Mouse (Mus musculus) neutrophil, adult 65 days (primary cell): Measurements from ENCODE around the gene Atf5. TPM values are rescaled to one million over a fixed set of nuclear protein-coding genes. Genes with fewer than 3 reads are reported as not detected.

Source experiments
- total RNA-seq: library from RNA; stranded (reverse); gene quantifications from 2 replicates; pipeline ENCODE4 v1.2.4, GENCODE M21; 2023

Gene Atf5
- total RNA-seq = 5.5 and 6.4 TPM in 2 replicates

GRCm38 (mm10) chr7:44816470-44817021 lies at the start of gene Atf5:
Atf5 (minus strand) TSS chr7:44816658.

GRCm38 (mm10) chr7:44857042-44857552 lies 40.6 kb upstream of the Atf5 start, which contains the start of gene Pnkp:
Pnkp (plus strand) TSS chr7:44857139.

GRCm38 (mm10) chr7:44848561-44849415 lies 32.3 kb upstream of the Atf5 start, which contains the start of the genes Akt1s1 and Tbc1d17:
Akt1s1 (plus strand) TSS chr7:44848991.
Tbc1d17 (minus strand) TSS chr7:44849079.

DNA sequence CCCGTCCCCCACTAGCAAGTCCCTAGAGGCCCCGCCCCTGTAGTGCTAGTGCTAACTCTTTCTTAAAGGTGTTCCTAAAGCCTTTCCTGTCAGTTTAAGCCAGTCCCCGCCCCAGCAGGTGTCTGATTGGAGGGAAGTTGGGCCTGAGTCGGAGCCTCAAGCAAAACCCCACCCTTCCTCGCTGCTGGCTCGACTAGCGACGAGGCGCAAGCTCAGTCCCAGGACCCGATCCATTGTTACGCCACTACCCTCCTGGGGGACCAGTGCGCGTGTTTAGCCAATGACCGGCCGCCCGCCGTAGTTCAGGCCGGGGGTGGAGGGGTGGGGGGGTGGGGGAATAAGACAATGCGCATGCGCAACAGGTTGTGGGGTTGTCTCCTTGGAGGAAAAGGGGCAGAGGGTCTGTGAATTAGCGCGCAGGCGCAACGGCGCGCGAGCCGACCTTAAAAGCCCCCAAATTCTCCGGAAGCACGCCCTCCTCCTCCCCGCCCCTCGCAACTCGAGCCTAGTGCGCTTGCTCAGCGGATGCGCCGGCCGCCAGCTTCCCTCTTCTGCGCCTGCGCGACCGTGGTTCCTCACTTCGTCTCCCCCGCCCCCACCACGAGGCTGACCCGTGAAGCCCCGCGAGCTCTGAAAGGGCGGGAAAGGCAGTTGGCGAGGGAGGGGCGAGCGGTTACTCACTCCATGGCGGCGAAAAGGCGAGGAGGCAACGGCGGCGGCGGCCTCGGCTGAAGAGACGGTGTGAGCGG lies 563 bp downstream of the Atf5 start, which contains the start of the genes Nup62 and Il4i1:
Nup62 (plus strand) TSS at position 368 of the 749 bp plus-strand sequence.
Il4i1 (plus strand) TSS at position 667 of the 749 bp plus-strand sequence.

Other genes with a start within 250 kb of the Atf5 start
- gene Napsa, start 244.3 kb downstream of the Atf5 start, total RNA-seq = 124 and 134 TPM in 2 replicates
- 0.73 and 1.1 TPM in 2 replicates for gene Kcnc3, start 226.0 kb downstream of the Atf5 start, total RNA-seq
- not detected in 2 replicates for gene Myh14, start 145.8 kb downstream of the Atf5 start, total RNA-seq
- gene Izumo2, start 107.9 kb downstream of the Atf5 start, total RNA-seq = not detected in 2 replicates
- gene Vrk3, start 68.2 kb downstream of the Atf5 start, total RNA-seq = 43.2 and 46.2 TPM in 2 replicates
- 0.13 and 0.98 TPM in 2 replicates for gene Zfp473, start 65.6 kb downstream of the Atf5 start, total RNA-seq
- gene Nup62, start 570 bp downstream of the Atf5 start, total RNA-seq = 43.7 and 56.6 TPM in 2 replicates
- 0.54 and 0.63 TPM in 2 replicates for gene Il4i1, start 271 bp downstream of the Atf5 start, total RNA-seq
- 13.8 and 19.9 TPM in 2 replicates for gene Akt1s1, start 32.3 kb upstream of the Atf5 start, total RNA-seq
- gene Tbc1d17, start 32.4 kb upstream of the Atf5 start, total RNA-seq = 69.2 and 85.6 TPM in 2 replicates
- gene Pnkp, start 40.5 kb upstream of the Atf5 start, total RNA-seq = 520 and 612 TPM in 2 replicates
- 29.4 and 29.6 TPM in 2 replicates for gene Ptov1, start 53.1 kb upstream of the Atf5 start, total RNA-seq
- gene Med25, start 76.1 kb upstream of the Atf5 start, total RNA-seq = 31.2 and 33.7 TPM in 2 replicates
- gene Fuz, start 79.4 kb upstream of the Atf5 start, total RNA-seq = 3.1 and 3.2 TPM in 2 replicates
- gene Ap2a1, start 112.8 kb upstream of the Atf5 start, total RNA-seq = 64.6 and 68.6 TPM in 2 replicates
- gene Tsks, start 126.5 kb upstream of the Atf5 start, total RNA-seq = not detected in 2 replicates
- gene Cpt1c, start 158.2 kb upstream of the Atf5 start, total RNA-seq = 0.23 and 1.3 TPM in 2 replicates
- 48.5 and 57.0 TPM in 2 replicates for gene Prmt1, start 169.9 kb upstream of the Atf5 start, total RNA-seq
- 44.5 and 55.1 TPM in 2 replicates for gene Irf3, start 181.0 kb upstream of the Atf5 start, total RNA-seq
- gene Bcl2l12, start 182.1 kb upstream of the Atf5 start, total RNA-seq = 7.3 and 7.9 TPM in 2 replicates
- gene Scaf1, start 199.7 kb upstream of the Atf5 start, total RNA-seq = 59.4 and 75.8 TPM in 2 replicates
- gene Rras, start 201.3 kb upstream of the Atf5 start, total RNA-seq = 7.6 and 7.8 TPM in 2 replicates
- gene Prr12, start 236.2 kb upstream of the Atf5 start, total RNA-seq = 15.9 and 19.2 TPM in 2 replicates
- gene Nosip, start 245.8 kb upstream of the Atf5 start, total RNA-seq = 32.5 and 35.9 TPM in 2 replicates
- 15.3 and 20.8 TPM in 2 replicates for gene Prrg2, start 246.0 kb upstream of the Atf5 start, total RNA-seq